Mouse (Mus musculus): ENCODE data around the gene Tdp2. TPM values are rescaled to one million over a fixed set of nuclear protein-coding genes. Genes with fewer than 3 reads are reported as not detected.
A peak's percentile ranks its signal among the peaks of the same experiment; 100 is the strongest.
"Not testable (repeated sequence)": the region's sequence is repeated elsewhere in the genome, so short reads cannot be mapped to it uniquely, and the experiment has no call there.

The Tdp2 gene
- total and polyA plus RNA-seq, 2 experiments from 2014 or later: 17.4 to 24.2 TPM

- 40% methylated on average over 4 of the region's 4 CpGs for WGBS
- Histone ChIP-seq H3K4me1 (ENCODE audit: control insufficient read depth, insufficient read depth) (0 out of 2 replicates have a peak, but pooled peaks cover 12% of the 10 kb centered on the region), H3K9me3 (replicated peaks; ENCODE audit: control insufficient read depth, low read length) (no peaks in the 10 kb centered on the region), H3K27me3 (ENCODE audit: control insufficient read depth, insufficient read depth, low read length) (no peaks in the 10 kb centered on the region), H3K27ac (ENCODE audit: low read depth) (peak overlapping the region; percentile 81), H3K4me3 (ENCODE audit: low read depth, low read length) (no peak overlapping the region), H3K4me2 (ENCODE audit: low read depth, low read length) (no peak overlapping the region), H3K36me3 (replicated peaks; ENCODE audit: control insufficient read depth, insufficient read depth, low read length) (0 out of 2 replicates have a peak, but pooled peaks cover 3% of the 10 kb centered on the region), H3K9ac (replicated peaks; ENCODE audit: low read depth, low read length) (no peak overlapping the region)
- TF ChIP-seq EP300 (IDR thresholded peaks at IDR 0.05; ENCODE audit: low read depth): no peak
- DNase-seq (ENCODE audit: low spot score): no peak
- peak; percentile 67 for ATAC-seq (ENCODE audit: insufficient read depth, low read depth)
Measured at GRCm38 (mm10) chr13:24825587-24825986, 5.9 kb upstream of the Tdp2 start.

GRCm38 (mm10) chr13:24826116-24826515 is 5.4 kb upstream of the Tdp2 start:
- DNase-seq (ENCODE audit: low spot score) (no peak), ATAC-seq (ENCODE audit: insufficient read depth, low read depth) (no peak)
- Histone ChIP-seq H3K36me3 (replicated peaks; ENCODE audit: control insufficient read depth, insufficient read depth, low read length) (no peaks in the 10 kb centered on the region), H3K4me1 (ENCODE audit: control insufficient read depth, insufficient read depth) (0 out of 2 replicates have a peak, but pooled peaks cover 12% of the 10 kb centered on the region), H3K27me3 (ENCODE audit: control insufficient read depth, insufficient read depth, low read length) (no peaks in the 10 kb centered on the region), H3K27ac (ENCODE audit: low read depth) (peak overlapping the region; percentile 81), H3K4me2 (ENCODE audit: low read depth, low read length) (no peak overlapping the region), H3K4me3 (ENCODE audit: low read depth, low read length) (no peak overlapping the region), H3K9me3 (replicated peaks; ENCODE audit: control insufficient read depth, low read length) (no peaks in the 10 kb centered on the region), H3K9ac (replicated peaks; ENCODE audit: low read depth, low read length) (no peak overlapping the region; the same call in 1 of the 2 replicates)
- TF ChIP-seq EP300 (IDR thresholded peaks at IDR 0.05; ENCODE audit: low read depth) (no peak), CTCF (IDR thresholded peaks at IDR 0.05; ENCODE audit: low read depth) (no peak)
- 33% methylated on average over 7 of the region's 7 CpGs for WGBS

DNA sequence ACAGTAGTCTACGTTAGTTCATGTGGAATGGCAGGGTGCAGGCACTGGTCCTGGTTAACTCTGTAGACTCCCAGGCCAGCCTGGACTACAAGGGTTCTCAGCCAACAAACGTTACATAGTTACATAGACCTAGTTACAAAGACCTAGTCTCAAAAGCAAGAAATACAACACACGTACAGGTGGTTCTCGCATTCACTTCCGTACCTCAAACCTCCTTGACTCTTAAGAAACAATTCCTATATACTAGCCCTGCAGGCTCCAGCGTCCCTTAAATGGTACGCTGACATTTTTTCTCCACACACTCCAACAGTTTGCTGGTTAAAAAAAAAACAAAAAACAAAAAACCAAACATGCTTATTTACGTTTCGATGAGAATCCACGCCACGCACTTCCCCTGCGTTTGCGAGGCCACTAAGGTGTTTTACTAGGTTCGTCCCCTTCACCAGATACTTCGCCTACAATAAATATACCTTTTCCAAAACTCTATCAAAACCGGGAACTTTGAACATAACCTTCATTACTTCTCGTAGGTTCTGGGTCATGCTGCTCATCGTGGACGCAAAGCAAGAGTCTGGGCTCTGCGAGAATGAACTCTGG is 625 bp upstream of the Tdp2 start:
- no peak for TF ChIP-seq EP300 (IDR thresholded peaks at IDR 0.05; ENCODE audit: low read depth)
- no peak for TF ChIP-seq CTCF (IDR thresholded peaks at IDR 0.05; ENCODE audit: low read depth)
- WGBS: 1% methylated on average over 20 of the region's 20 CpGs

GRCm38 (mm10) chr13:24832131-24832810 is 792 bp downstream of the Tdp2 start:
- peak overlapping the region; percentile 75 for H3K9ac ChIP-seq (replicated peaks; ENCODE audit: low read depth, low read length)
- DNase-seq (ENCODE audit: low spot score): no peak

More for the DNA sequence above, 625 bp upstream of the Tdp2 start:
- ATAC-seq (ENCODE audit: insufficient read depth, low read depth) (no peak), DNase-seq (ENCODE audit: low spot score) (peak; percentile 45)
- H3K27me3 ChIP-seq (ENCODE audit: control insufficient read depth, insufficient read depth, low read length): no peaks in the 10 kb centered on the region
- peak overlapping the region; percentile 91 for H3K4me3 ChIP-seq (ENCODE audit: low read depth, low read length)
- H3K9ac ChIP-seq (replicated peaks; ENCODE audit: low read depth, low read length): peak overlapping the region; percentile 61
- no peaks in the 10 kb centered on the region for H3K9me3 ChIP-seq (replicated peaks; ENCODE audit: control insufficient read depth, low read length)
- peaks cover 31% of the 10 kb centered on the region for H3K4me1 ChIP-seq (ENCODE audit: control insufficient read depth, insufficient read depth)
- peak overlapping the region; percentile 95 for H3K27ac ChIP-seq (ENCODE audit: low read depth)
- no peaks in the 10 kb centered on the region for H3K36me3 ChIP-seq (replicated peaks; ENCODE audit: control insufficient read depth, insufficient read depth, low read length)
- peak overlapping the region; percentile 87 for H3K4me2 ChIP-seq (ENCODE audit: low read depth, low read length)

DNA sequence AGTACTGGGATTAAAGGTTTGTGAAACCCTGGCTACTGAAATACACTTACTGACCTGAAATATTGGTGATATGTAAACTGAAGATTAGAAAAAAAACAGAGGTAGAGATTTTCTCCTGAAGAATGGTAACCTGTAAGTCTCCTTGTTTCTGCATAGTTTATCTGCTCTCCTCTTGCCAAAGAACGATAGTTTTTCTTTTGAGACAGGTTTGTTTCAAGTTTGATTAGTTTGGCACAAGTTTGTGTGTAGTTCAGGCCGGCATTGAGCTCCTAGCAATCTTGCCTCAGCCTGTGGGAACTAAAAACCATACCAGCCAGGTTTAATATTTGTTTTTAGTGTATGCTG is 1.3 kb downstream of the Tdp2 start:
- WGBS: 32% methylated on average over 2 of the region's 2 CpGs
- no peak for TF ChIP-seq CTCF (IDR thresholded peaks at IDR 0.05; ENCODE audit: low read depth)
- TF ChIP-seq EP300 (IDR thresholded peaks at IDR 0.05; ENCODE audit: low read depth): no peak
- Histone ChIP-seq H3K27me3 (ENCODE audit: control insufficient read depth, insufficient read depth, low read length) (no peaks in the 10 kb centered on the region), H3K4me1 (ENCODE audit: control insufficient read depth, insufficient read depth) (peaks cover 24% of the 10 kb centered on the region), H3K4me3 (ENCODE audit: low read depth, low read length) (peak overlapping the region; percentile 91), H3K9ac (replicated peaks; ENCODE audit: low read depth, low read length) (peak overlapping the region; percentile 75), H3K27ac (ENCODE audit: low read depth) (no peak overlapping the region), H3K9me3 (replicated peaks; ENCODE audit: control insufficient read depth, low read length) (no peaks in the 10 kb centered on the region), H3K4me2 (ENCODE audit: low read depth, low read length) (peak overlapping the region; percentile 87), H3K36me3 (replicated peaks; ENCODE audit: control insufficient read depth, insufficient read depth, low read length) (peaks cover 3% of the 10 kb centered on the region; the same call in 1 of the 2 replicates)
- ATAC-seq (ENCODE audit: insufficient read depth, low read depth) (no peak), DNase-seq (ENCODE audit: low spot score) (no peak)

More at GRCm38 (mm10) chr13:24832131-24832810, 792 bp downstream of the Tdp2 start:
- H3K4me3 ChIP-seq (ENCODE audit: low read depth, low read length): peak overlapping the region; percentile 91
- peak overlapping the region; percentile 96 for H3K27ac ChIP-seq (ENCODE audit: low read depth)
- 2% methylated on average over 21 of the region's 21 CpGs for WGBS
- no peak for ATAC-seq (ENCODE audit: insufficient read depth, low read depth)
- TF ChIP-seq EP300 (IDR thresholded peaks at IDR 0.05; ENCODE audit: low read depth) (no peak), CTCF (IDR thresholded peaks at IDR 0.05; ENCODE audit: low read depth) (no peak)
- H3K4me1 ChIP-seq (ENCODE audit: control insufficient read depth, insufficient read depth): peaks cover 24% of the 10 kb centered on the region
- H3K4me2 ChIP-seq (ENCODE audit: low read depth, low read length): peak overlapping the region; percentile 87
- H3K27me3 ChIP-seq (ENCODE audit: control insufficient read depth, insufficient read depth, low read length): no peaks in the 10 kb centered on the region
- peaks cover 2% of the 10 kb centered on the region; the same call in 1 of the 2 replicates for H3K36me3 ChIP-seq (replicated peaks; ENCODE audit: control insufficient read depth, insufficient read depth, low read length)
- no peaks in the 10 kb centered on the region for H3K9me3 ChIP-seq (replicated peaks; ENCODE audit: control insufficient read depth, low read length)

GRCm38 (mm10) chr13:24837765-24838164 is 6.3 kb downstream of the Tdp2 start:
- H3K27me3 ChIP-seq (ENCODE audit: control insufficient read depth, insufficient read depth, low read length); DNase-seq (ENCODE audit: low spot score); H3K4me2 ChIP-seq (ENCODE audit: low read depth, low read length); H3K27ac ChIP-seq (ENCODE audit: low read depth); H3K9me3 ChIP-seq (replicated peaks; ENCODE audit: control insufficient read depth, low read length); ATAC-seq (ENCODE audit: insufficient read depth, low read depth); H3K9ac ChIP-seq (replicated peaks; ENCODE audit: low read depth, low read length); H3K4me3 ChIP-seq (ENCODE audit: low read depth, low read length): not testable (repeated sequence)
- H3K36me3 ChIP-seq (replicated peaks; ENCODE audit: control insufficient read depth, insufficient read depth, low read length): peaks cover 31% of the 10 kb centered on the region
- peaks cover 14% of the 10 kb centered on the region for H3K4me1 ChIP-seq (ENCODE audit: control insufficient read depth, insufficient read depth)
- 92% methylated on average over 8 of the region's 8 CpGs for WGBS
